Mouse (Mus musculus) spleen, postnatal 4 days (tissue): Measurements from ENCODE around the gene Ppp1r35.

Experiments
- DNase-seq, 2 experiments: peaks; one replicate each; pipeline ENCODE4 v3.0.0; 2022; ENCODE audit warnings: low spot score in 2 of 2

Gene Ppp1r35

DNA sequence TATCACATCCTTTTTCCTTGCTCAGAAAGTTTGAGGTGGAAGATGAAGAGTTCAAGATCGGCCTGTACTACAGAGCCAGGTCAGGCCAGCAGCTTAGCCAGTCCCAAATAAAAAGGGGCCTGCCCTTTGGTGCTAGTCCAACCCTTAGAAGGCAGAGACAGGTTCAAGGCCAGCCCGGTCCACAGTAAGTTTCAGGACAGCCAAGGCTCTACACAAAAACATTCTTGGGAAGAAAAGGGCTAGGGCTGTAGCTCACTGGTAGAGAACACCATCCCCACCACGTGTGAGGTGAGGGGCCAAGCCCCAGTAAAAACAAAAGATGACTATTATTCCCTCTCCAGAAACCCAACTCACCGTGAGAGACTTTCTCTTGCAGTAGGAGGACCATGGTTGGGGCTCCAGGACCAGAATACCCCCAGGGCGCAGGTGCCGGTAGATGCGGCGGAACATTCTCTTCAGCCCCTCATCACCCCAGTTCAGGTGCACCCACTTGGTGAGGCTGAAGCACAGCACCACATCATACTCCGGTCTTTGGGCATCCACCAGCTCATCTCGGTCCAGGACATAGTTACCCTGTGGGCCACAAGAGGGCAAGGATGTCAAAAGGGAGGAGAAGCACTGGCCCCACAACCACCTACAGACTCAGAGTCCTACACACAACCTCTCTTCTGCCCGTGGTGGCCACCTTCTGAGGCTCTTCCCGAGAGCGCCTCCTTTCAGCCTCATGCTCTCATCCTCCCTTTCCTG is 4.3 kb downstream of the Ppp1r35 start:
- DNase-seq: no peak

DNA sequence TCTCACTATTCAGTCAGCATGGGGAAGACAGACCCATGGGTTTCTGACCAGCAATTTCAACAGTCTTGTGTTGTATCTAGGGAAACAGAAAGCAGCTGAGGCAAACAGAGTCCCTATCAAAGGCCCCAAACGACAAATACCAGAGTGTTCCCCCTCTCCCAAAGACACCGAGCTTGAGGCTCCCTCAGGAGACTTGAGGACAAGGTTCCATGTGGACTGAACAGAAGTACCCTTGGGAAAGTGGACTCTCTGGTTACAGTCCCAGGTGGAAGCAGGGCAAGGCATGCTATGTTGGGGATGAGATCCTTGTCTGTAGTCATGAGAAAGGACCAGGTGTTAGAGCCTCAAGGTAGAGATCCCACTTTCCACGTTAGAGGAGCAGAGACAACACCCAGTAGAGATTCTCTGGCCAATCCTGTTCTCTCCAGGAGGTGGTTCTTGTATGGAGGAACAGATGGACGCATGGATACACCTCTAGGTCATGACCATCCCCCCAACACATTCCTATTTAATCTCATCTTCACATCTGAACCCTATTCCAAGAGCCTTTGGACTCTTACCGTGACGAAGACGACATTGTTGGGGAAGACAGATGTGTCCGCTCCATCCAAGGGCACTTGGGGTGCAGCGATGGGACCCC is 5.4 kb downstream of the Ppp1r35 start:
- no peak for DNase-seq

DNA sequence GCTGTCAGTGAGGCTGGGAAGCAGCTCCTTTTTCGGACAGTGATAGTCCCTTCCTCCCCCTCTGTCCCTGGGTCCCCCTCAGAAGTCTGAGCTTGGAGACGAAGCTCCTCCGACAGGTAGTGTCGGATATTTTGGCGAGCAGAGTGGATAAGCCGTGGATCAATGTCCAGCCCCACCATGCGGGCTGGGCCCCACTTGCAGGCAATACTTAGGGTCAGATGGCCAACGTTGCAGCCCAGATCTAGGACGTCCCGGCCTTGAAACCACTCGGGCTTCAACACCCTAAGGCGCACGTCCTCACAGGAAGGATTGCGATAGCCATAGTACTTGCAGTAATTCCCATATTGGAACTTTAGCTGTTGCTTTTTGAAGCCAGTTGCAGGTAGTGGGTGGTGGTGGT is 5.9 kb downstream of the Ppp1r35 start:
- no peak for DNase-seq

GRCm38 (mm10) chr5:137785164-137786031 is 6.7 kb downstream of the Ppp1r35 start:
- DNase-seq: peak; percentile 63 to 77

DNA sequence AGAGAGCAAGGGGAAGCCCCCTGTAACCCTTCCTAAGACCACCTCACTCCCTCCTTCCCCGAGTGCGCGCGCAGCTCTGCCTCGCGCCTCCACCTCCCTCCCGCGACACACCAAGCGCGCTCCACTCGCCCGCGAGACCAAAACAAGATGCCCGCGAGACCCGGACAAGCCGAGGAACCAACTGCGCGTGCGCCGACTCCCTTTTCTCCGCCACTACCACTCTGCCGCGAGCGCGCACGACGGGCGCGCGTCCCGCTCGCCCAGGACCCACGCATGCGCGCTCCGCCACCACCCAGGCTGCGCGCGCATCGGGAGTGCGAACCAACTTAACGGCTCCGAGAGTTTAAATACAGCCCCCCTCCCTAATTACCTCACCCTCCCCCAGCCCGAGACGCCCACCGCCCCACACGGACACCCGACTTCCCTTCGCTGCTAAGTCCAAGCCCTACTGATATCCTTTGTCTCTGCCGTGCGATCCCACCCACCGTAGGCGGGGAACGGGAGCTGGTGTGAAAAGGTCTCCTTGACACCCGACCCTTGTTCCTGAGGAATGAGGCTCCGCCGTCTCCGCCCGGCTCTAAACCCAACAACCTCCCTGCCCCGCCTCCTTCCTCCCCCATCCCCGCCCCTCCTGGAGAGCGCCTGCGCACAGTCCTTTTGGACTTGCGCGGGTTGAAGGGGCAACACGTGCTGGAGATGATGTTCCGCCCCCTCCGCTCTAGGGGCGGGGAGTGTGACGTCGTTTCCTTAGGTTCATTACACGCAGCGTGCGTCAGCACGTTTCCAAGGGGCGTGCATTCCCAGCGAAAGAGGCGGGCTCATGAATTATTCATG is 7.7 kb downstream of the Ppp1r35 start:
- peak; percentile 99 to 100 for DNase-seq

- peak; percentile 95 to 99 for DNase-seq
Observed at GRCm38 (mm10) chr5:137787151-137787928, 8.7 kb downstream of the Ppp1r35 start, which contains the start of the genes Mepce and Zcwpw1. TSS of gene Mepce (minus strand) at chr5:137787655. TSS of gene Zcwpw1 (plus strand) at chr5:137787798.

- DNase-seq: peak; percentile 35 to 77
Observed at GRCm38 (mm10) chr5:137788171-137788570, 9.5 kb downstream of the Ppp1r35 start.

GRCm38 (mm10) chr5:137788946-137789531 is 10.4 kb downstream of the Ppp1r35 start:
- DNase-seq: no peak

DNA sequence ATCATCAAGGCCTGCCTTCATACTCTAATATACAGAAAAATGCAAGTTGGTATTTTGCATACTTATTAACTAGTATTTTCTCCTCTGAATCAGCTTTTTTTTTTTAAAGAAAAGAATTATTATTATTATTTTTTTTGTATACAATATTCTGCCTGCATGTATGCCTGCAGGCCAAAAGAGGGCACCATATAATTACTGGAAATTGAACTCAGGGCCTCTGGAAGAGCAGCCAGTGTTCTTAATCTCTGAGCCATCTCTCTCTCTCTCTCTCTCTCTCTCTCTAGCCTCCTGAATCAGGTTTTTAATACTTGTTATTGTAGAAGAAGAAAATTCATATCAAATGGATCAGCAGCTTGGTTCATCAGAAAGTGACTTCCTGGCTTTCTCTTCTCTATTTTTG is 12.9 kb downstream of the Ppp1r35 start:
- DNase-seq: no peak

GRCm38 (mm10) chr5:137796606-137797005 is 18.0 kb downstream of the Ppp1r35 start:
- DNase-seq: no peak

DNA sequence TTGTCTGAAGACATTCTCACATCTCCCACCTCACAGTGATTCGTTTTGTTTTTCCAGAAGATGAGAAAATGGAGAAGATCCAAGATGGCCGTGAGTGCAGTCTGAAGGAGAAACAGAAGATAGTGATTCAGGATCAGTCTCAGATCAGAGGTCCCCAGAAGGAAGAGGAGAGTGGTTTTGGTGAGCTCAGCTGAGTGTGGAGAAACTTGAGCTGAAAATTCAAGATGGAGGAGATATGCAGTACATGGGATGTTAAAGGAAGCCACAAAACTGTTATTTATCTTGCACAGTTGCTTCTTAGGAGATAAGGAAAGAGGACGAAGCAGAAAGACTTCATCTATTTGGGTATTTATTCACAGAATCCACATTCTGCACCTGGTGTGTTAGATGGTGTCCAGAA is 22.3 kb downstream of the Ppp1r35 start:
- DNase-seq: no peak

GRCm38 (mm10) chr5:137806158-137806557 is 27.5 kb downstream of the Ppp1r35 start:
- DNase-seq: no peak

- DNase-seq: no peak
Observed at GRCm38 (mm10) chr5:137808316-137808715, 29.7 kb downstream of the Ppp1r35 start.

- DNase-seq: no peak
Observed at GRCm38 (mm10) chr5:137817466-137818222, 39.0 kb downstream of the Ppp1r35 start.

DNA sequence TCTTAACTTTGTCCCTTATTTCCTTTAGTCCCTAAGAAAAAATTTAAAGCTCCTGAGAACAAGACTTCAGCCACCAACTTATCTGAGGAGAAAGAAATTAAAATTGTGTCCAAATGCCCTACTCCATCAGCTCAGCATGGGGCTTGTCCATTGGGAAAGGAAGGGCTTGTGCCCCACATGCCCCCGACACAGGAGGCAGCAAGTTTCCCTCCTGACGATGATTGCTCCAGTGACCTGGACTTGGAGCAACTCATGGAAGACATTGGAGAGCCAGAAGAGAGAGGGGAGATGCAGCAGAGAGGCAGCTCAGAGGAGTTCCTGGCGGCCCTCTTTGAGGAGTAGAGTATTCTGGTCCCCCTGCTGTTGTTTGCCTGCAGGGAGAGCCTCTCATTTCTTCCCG is 43.5 kb downstream of the Ppp1r35 start:
- peak in 1 of 2 experiments; percentile 52 for DNase-seq

DNA sequence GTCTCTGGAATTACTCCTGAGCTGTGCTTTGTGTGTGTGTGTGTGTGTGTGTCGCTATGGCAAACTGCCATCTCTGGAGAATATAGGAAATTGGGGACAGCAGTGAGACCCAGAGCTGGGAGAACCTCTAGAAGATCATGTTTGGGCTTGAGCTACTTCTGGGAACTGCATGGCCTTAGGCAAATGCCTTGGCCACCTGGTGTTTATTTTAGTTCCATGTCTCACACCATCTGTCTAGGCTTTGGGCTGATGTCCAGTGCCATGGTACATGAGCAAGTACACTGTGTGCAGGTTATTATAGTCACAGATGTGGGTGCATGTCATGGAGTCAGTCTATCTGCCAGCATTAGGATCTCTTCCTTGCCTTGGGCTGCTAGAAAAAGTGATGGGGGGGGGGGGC is 44.0 kb downstream of the Ppp1r35 start:
- no peak for DNase-seq

- no peak for DNase-seq
Observed at GRCm38 (mm10) chr5:137823455-137824045, 44.9 kb downstream of the Ppp1r35 start.

GRCm38 (mm10) chr5:137825030-137825429 is 46.4 kb downstream of the Ppp1r35 start:
- peak; percentile 13 to 57 for DNase-seq

GRCm38 (mm10) chr5:137825971-137826370 is 47.3 kb downstream of the Ppp1r35 start:
- peak; percentile 7 to 52 for DNase-seq
